ENCODE assay signal across 17 mouse cellular contexts in genomic region chr1:171839488-171839887, GRCm38 (mm10). TPM values are rescaled to one million over a fixed set of nuclear protein-coding genes. Genes with fewer than 3 reads are reported as not detected.
DNase-seq lines count a peak whose midpoint lies in the region; ATAC-seq and TF ChIP-seq lines count a peak whose summit lies in the region.
"Had no signal": no experiment of that assay in that cellular context is flagged by ENCODE, and none has a peak within 500 bp of the region (broad histone marks: within the 10 kb centered on the region; RNA-seq: fewer than 3 reads in every experiment).

TSS of gene Cd84 (plus strand) at chr1:171839697.

- no peak for TF ChIP-seq CTCF in lung, adult 2 months (IDR thresholded peaks at IDR 0.05; ENCODE audit: insufficient read depth, low read length)
- no peak for TF ChIP-seq CTCF in bone marrow macrophage, adult 2 months (IDR thresholded peaks at IDR 0.05; ENCODE audit: low read depth, low read length)

- no peaks in the 10 kb centered on the region for H3K9me3 ChIP-seq in liver, embryonic 12.5 days (replicated peaks)
- H3K9me3 ChIP-seq: embryonic facial prominence, embryonic 12.5 days; hindbrain, embryonic 10.5 days; intestine, embryonic 15.5 days; limb, embryonic 10.5 days had no signal

- no peak for ATAC-seq in liver, embryonic 12.5 days
- peak; percentile 48; the same call in 1 of the 2 replicates for ATAC-seq in monocyte, adult 5-6 weeks (replicated peaks; ENCODE audit: insufficient number of reproducible peaks, low FRiP score, low TSS enrichment, poor library complexity, severe bottlenecking)
- ATAC-seq: intestine, embryonic 15.5 days had no signal

- TF ChIP-seq POLR2A in lung, adult 2 months (IDR thresholded peaks at IDR 0.05; ENCODE audit: borderline replicate concordance, extremely low read depth, low read depth, low read length) = no peak
- no peak for TF ChIP-seq POLR2A in bone marrow macrophage, adult 2 months (IDR thresholded peaks at IDR 0.05; ENCODE audit: borderline replicate concordance, low read depth, low read length)

- H3K27ac ChIP-seq in bone marrow macrophage, adult 2 months (ENCODE audit: insufficient read depth, low read depth, low read length) = peak within 1 kb of the TSS; percentile 97
- no peak within 1 kb of the TSS for H3K27ac ChIP-seq in liver, embryonic 12.5 days
- H3K27ac ChIP-seq: embryonic facial prominence, embryonic 12.5 days; hindbrain, embryonic 10.5 days; intestine, embryonic 15.5 days; limb, embryonic 10.5 days had no signal

- peak within 1 kb of the TSS; percentile 20; the same call in 1 of the 2 replicates for H3K4me2 ChIP-seq in liver, embryonic 12.5 days
- H3K4me2 ChIP-seq: embryonic facial prominence, embryonic 12.5 days; intestine, embryonic 15.5 days had no signal

- peak within 1 kb of the TSS; percentile 49 for H3K4me3 ChIP-seq in lung, adult 2 months (replicated peaks; ENCODE audit: extremely low read depth, low read depth, low read length)
- H3K4me3 ChIP-seq in bone marrow macrophage, adult 2 months (ENCODE audit: insufficient read depth, low read length) = peak within 1 kb of the TSS; percentile 71
- H3K4me3 ChIP-seq in liver, embryonic 12.5 days = peak within 1 kb of the TSS; percentile 13; the same call in 1 of the 2 replicates
- H3K4me3 ChIP-seq: embryonic facial prominence, embryonic 12.5 days; hindbrain, embryonic 10.5 days; intestine, embryonic 15.5 days; limb, embryonic 10.5 days had no signal

- no peaks in the 10 kb centered on the region for H3K27me3 ChIP-seq in liver, embryonic 12.5 days (replicated peaks)
- H3K27me3 ChIP-seq: embryonic facial prominence, embryonic 12.5 days; intestine, embryonic 15.5 days had no signal

- no peak for DNase-seq in lung, adult 2 months
- no peak for DNase-seq in lung, postnatal 4 days
- DNase-seq in urinary bladder, postnatal 14 days (ENCODE audit: low spot score) = no peak
- no peak for DNase-seq in layer of hippocampus, adult 11-12 months (ENCODE audit: low spot score)
- no peak for DNase-seq in cerebellum, adult 11-12 months
- DNase-seq: cerebellum, postnatal 10 days; heart, adult 11 months; kidney, postnatal 10 days; midbrain, embryonic 14.5 days; retina, postnatal 1 day had no signal

- H3K4me1 ChIP-seq in lung, adult 2 months (ENCODE audit: control insufficient read depth, insufficient read depth, low read length) = no peaks in the 10 kb centered on the region
- peaks cover 18% of the 10 kb centered on the region for H3K4me1 ChIP-seq in bone marrow macrophage, adult 2 months (ENCODE audit: control insufficient read depth, insufficient read depth, low read length)
- no peaks in the 10 kb centered on the region for H3K4me1 ChIP-seq in liver, embryonic 12.5 days
- H3K4me1 ChIP-seq: embryonic facial prominence, embryonic 12.5 days; hindbrain, embryonic 10.5 days; intestine, embryonic 15.5 days; limb, embryonic 10.5 days had no signal

- H3K36me3 ChIP-seq in liver, embryonic 12.5 days = no peaks in the 10 kb centered on the region
- H3K36me3 ChIP-seq: embryonic facial prominence, embryonic 12.5 days; hindbrain, embryonic 10.5 days; intestine, embryonic 15.5 days; limb, embryonic 10.5 days had no signal

- WGBS in lung, adult 2 months = 77% methylated on average over 3 of the region's 3 CpGs
- WGBS in liver, embryonic 12.5 days (ENCODE audit: insufficient replicate concordance) = 41% methylated on average over 3 of the region's 3 CpGs

- no peak within 1 kb of the TSS for H3K9ac ChIP-seq in liver, embryonic 12.5 days
- H3K9ac ChIP-seq: embryonic facial prominence, embryonic 12.5 days; intestine, embryonic 15.5 days had no signal

RNA-seq across cellular contexts. Expression of gene Cd84, which starts in this region (rescaled TPM):
- 3.4 and 6.2 TPM in 2 replicates for polyA plus RNA-seq in lung, adult 2 months (2012; rRNA removed)
- polyA plus RNA-seq in bone marrow macrophage, adult 2 months (2012; ENCODE audit: insufficient read depth, insufficient read length, missing spikeins) = 352 and 384 TPM in 2 replicates
- polyA plus RNA-seq in liver, embryonic 12.5 days (2016; fragmentation: Nextera tagmentation; extraction: Ambion mirVana) = 3.7 and 4.2 TPM in 2 replicates
- 152 to 228 TPM (median 167 TPM) in 3 replicates for total RNA-seq in monocyte, adult 5-6 weeks (2017)

Comparison
In these comparisons a context has a peak if more than half of its experiments do, and no peak if none do; other contexts are left out.
1. RNA of gene Cd84 (polyA plus RNA-seq): 352 to 384 TPM in bone marrow macrophage, adult 2 months; 3.4 to 6.2 TPM in lung, adult 2 months and 3.7 to 4.2 TPM in liver, embryonic 12.5 days; every median in the first group is over 10 times any median in the second.
2. H3K4me3 ChIP-seq: peak in every context shown above with its lines; median percentile 71 in bone marrow macrophage, adult 2 months; 49 in lung, adult 2 months; 13 in liver, embryonic 12.5 days.